Mouse (Mus musculus): ENCODE measurements around the gene Rtp1. TPM values are rescaled to one million over a fixed set of nuclear protein-coding genes. Genes with fewer than 3 reads are reported as not detected.

Rtp1 gene
- polyA plus RNA-seq, 1 experiment from 2014 or later, result not detected

GRCm38 (mm10) chr16:23471551-23471950, 42.6 kb downstream of the Rtp1 start:
- ATAC-seq (ENCODE audit: low FRiP score, low TSS enrichment) (no peak), DNase-seq (no peak)
- H3K27me3 ChIP-seq (ENCODE audit: control insufficient read depth, insufficient read depth, low read length), result no peaks in the 10 kb centered on the region
- peaks cover 11% of the 10 kb centered on the region; the same call in 1 of the 2 replicates for H3K36me3 ChIP-seq (ENCODE audit: control insufficient read depth, insufficient read depth, low read length)
- H3K27ac ChIP-seq (replicated peaks; ENCODE audit: low read depth, low read length), result no peak overlapping the region
- H3K4me2 ChIP-seq (ENCODE audit: low read length), result no peak overlapping the region
- H3K9ac ChIP-seq (replicated peaks; ENCODE audit: low read length), result no peak overlapping the region
- WGBS, result 95% methylated on average over 6 of the region's 6 CpGs
- no peaks in the 10 kb centered on the region for H3K9me3 ChIP-seq (ENCODE audit: control insufficient read depth, low read length)
- no peaks in the 10 kb centered on the region for H3K4me1 ChIP-seq (ENCODE audit: control insufficient read depth, insufficient read depth, low read length)
- H3K4me3 ChIP-seq (replicated peaks; ENCODE audit: low read depth, low read length), result no peak overlapping the region

- H3K36me3 ChIP-seq (ENCODE audit: control insufficient read depth, insufficient read depth, low read length), result peaks cover 11% of the 10 kb centered on the region; the same call in 1 of the 2 replicates
- ATAC-seq (ENCODE audit: low FRiP score, low TSS enrichment) (no peak), DNase-seq (no peak)
- H3K4me2 ChIP-seq (ENCODE audit: low read length), result no peak overlapping the region
- H3K9me3 ChIP-seq (ENCODE audit: control insufficient read depth, low read length), result no peaks in the 10 kb centered on the region
- no peak overlapping the region for H3K9ac ChIP-seq (replicated peaks; ENCODE audit: low read length)
- no peak overlapping the region for H3K4me3 ChIP-seq (replicated peaks; ENCODE audit: low read depth, low read length)
- no peaks in the 10 kb centered on the region for H3K4me1 ChIP-seq (ENCODE audit: control insufficient read depth, insufficient read depth, low read length)
- 80% methylated on average over 3 of the region's 3 CpGs for WGBS
- H3K27ac ChIP-seq (replicated peaks; ENCODE audit: low read depth, low read length), result no peak overlapping the region
- no peaks in the 10 kb centered on the region for H3K27me3 ChIP-seq (ENCODE audit: control insufficient read depth, insufficient read depth, low read length)
Observed at GRCm38 (mm10) chr16:23472046-23472445, 43.1 kb downstream of the Rtp1 start.

- Histone ChIP-seq H3K27ac (replicated peaks; ENCODE audit: low read depth, low read length) (no peak overlapping the region), H3K27me3 (ENCODE audit: control insufficient read depth, insufficient read depth, low read length) (no peaks in the 10 kb centered on the region), H3K4me2 (ENCODE audit: low read length) (no peak overlapping the region), H3K36me3 (ENCODE audit: control insufficient read depth, insufficient read depth, low read length) (peaks cover 5% of the 10 kb centered on the region; the same call in 1 of the 2 replicates), H3K4me1 (ENCODE audit: control insufficient read depth, insufficient read depth, low read length) (no peaks in the 10 kb centered on the region), H3K9me3 (ENCODE audit: control insufficient read depth, low read length) (no peaks in the 10 kb centered on the region), H3K4me3 (replicated peaks; ENCODE audit: low read depth, low read length) (no peak overlapping the region), H3K9ac (replicated peaks; ENCODE audit: low read length) (no peak overlapping the region)
- 95% methylated on average over 4 of the region's 4 CpGs for WGBS
- ATAC-seq (ENCODE audit: low FRiP score, low TSS enrichment), result no peak
- DNase-seq, result no peak
Observed at GRCm38 (mm10) chr16:23475651-23476050, 46.7 kb downstream of the Rtp1 start.

GRCm38 (mm10) chr16:23476598-23476997, 47.7 kb downstream of the Rtp1 start:
- H3K27me3 ChIP-seq (ENCODE audit: control insufficient read depth, insufficient read depth, low read length), result no peaks in the 10 kb centered on the region
- no peak overlapping the region for H3K4me3 ChIP-seq (replicated peaks; ENCODE audit: low read depth, low read length)
- peaks cover 5% of the 10 kb centered on the region; the same call in 1 of the 2 replicates for H3K36me3 ChIP-seq (ENCODE audit: control insufficient read depth, insufficient read depth, low read length)
- no peaks in the 10 kb centered on the region for H3K4me1 ChIP-seq (ENCODE audit: control insufficient read depth, insufficient read depth, low read length)
- no peaks in the 10 kb centered on the region for H3K9me3 ChIP-seq (ENCODE audit: control insufficient read depth, low read length)
- DNase-seq (no peak), ATAC-seq (ENCODE audit: low FRiP score, low TSS enrichment) (no peak)
- H3K4me2 ChIP-seq (ENCODE audit: low read length), result no peak overlapping the region
- no peak overlapping the region for H3K9ac ChIP-seq (replicated peaks; ENCODE audit: low read length)
- H3K27ac ChIP-seq (replicated peaks; ENCODE audit: low read depth, low read length), result no peak overlapping the region

GRCm38 (mm10) chr16:23479872-23480603, 51.1 kb downstream of the Rtp1 start:
- no peaks in the 10 kb centered on the region for H3K27me3 ChIP-seq (ENCODE audit: control insufficient read depth, insufficient read depth, low read length)
- no peaks in the 10 kb centered on the region for H3K9me3 ChIP-seq (ENCODE audit: control insufficient read depth, low read length)
- H3K4me2 ChIP-seq (ENCODE audit: low read length), result no peak overlapping the region
- no peak overlapping the region for H3K27ac ChIP-seq (replicated peaks; ENCODE audit: low read depth, low read length)
- DNase-seq, result no peak
- no peak overlapping the region for H3K4me3 ChIP-seq (replicated peaks; ENCODE audit: low read depth, low read length)
- no peaks in the 10 kb centered on the region for H3K4me1 ChIP-seq (ENCODE audit: control insufficient read depth, insufficient read depth, low read length)
- ATAC-seq (ENCODE audit: low FRiP score, low TSS enrichment), result no peak
- H3K36me3 ChIP-seq (ENCODE audit: control insufficient read depth, insufficient read depth, low read length), result peaks cover 12% of the 10 kb centered on the region
- no peak overlapping the region for H3K9ac ChIP-seq (replicated peaks; ENCODE audit: low read length)
- 63% methylated on average over 7 of the region's 7 CpGs for WGBS

- Histone ChIP-seq H3K36me3 (ENCODE audit: control insufficient read depth, insufficient read depth, low read length) (peaks cover 26% of the 10 kb centered on the region), H3K9ac (replicated peaks; ENCODE audit: low read length) (no peak overlapping the region), H3K4me2 (ENCODE audit: low read length) (no peak overlapping the region), H3K4me1 (ENCODE audit: control insufficient read depth, insufficient read depth, low read length) (no peaks in the 10 kb centered on the region), H3K27ac (replicated peaks; ENCODE audit: low read depth, low read length) (no peak overlapping the region), H3K9me3 (ENCODE audit: control insufficient read depth, low read length) (no peaks in the 10 kb centered on the region), H3K4me3 (replicated peaks; ENCODE audit: low read depth, low read length) (no peak overlapping the region), H3K27me3 (ENCODE audit: control insufficient read depth, insufficient read depth, low read length) (no peaks in the 10 kb centered on the region)
- DNase-seq, result no peak
- 36% methylated on average over 3 of the region's 3 CpGs for WGBS
- no peak for ATAC-seq (ENCODE audit: low FRiP score, low TSS enrichment)
Observed at GRCm38 (mm10) chr16:23482218-23482617, 53.3 kb downstream of the Rtp1 start.

GRCm38 (mm10) chr16:23482846-23483245, 53.9 kb downstream of the Rtp1 start:
- H3K36me3 ChIP-seq (ENCODE audit: control insufficient read depth, insufficient read depth, low read length), result peaks cover 32% of the 10 kb centered on the region
- WGBS, result 96% methylated on average over 12 of the region's 12 CpGs

GRCm38 (mm10) chr16:23483292-23483691, 54.4 kb downstream of the Rtp1 start:
- Histone ChIP-seq H3K36me3 (ENCODE audit: control insufficient read depth, insufficient read depth, low read length) (peaks cover 35% of the 10 kb centered on the region), H3K27ac (replicated peaks; ENCODE audit: low read depth, low read length) (no peak overlapping the region), H3K4me1 (ENCODE audit: control insufficient read depth, insufficient read depth, low read length) (no peaks in the 10 kb centered on the region), H3K9ac (replicated peaks; ENCODE audit: low read length) (no peak overlapping the region), H3K4me3 (replicated peaks; ENCODE audit: low read depth, low read length) (no peak overlapping the region), H3K4me2 (ENCODE audit: low read length) (no peak overlapping the region), H3K27me3 (ENCODE audit: control insufficient read depth, insufficient read depth, low read length) (no peaks in the 10 kb centered on the region), H3K9me3 (ENCODE audit: control insufficient read depth, low read length) (no peaks in the 10 kb centered on the region)
- no peak for DNase-seq
- no peak for ATAC-seq (ENCODE audit: low FRiP score, low TSS enrichment)
- 94% methylated on average over 10 of the region's 10 CpGs for WGBS

More at GRCm38 (mm10) chr16:23482846-23483245, 53.9 kb downstream of the Rtp1 start:
- Histone ChIP-seq H3K27me3 (ENCODE audit: control insufficient read depth, insufficient read depth, low read length) (no peaks in the 10 kb centered on the region), H3K27ac (replicated peaks; ENCODE audit: low read depth, low read length) (no peak overlapping the region), H3K4me2 (ENCODE audit: low read length) (no peak overlapping the region), H3K9me3 (ENCODE audit: control insufficient read depth, low read length) (no peaks in the 10 kb centered on the region), H3K4me3 (replicated peaks; ENCODE audit: low read depth, low read length) (no peak overlapping the region), H3K4me1 (ENCODE audit: control insufficient read depth, insufficient read depth, low read length) (no peaks in the 10 kb centered on the region), H3K9ac (replicated peaks; ENCODE audit: low read length) (no peak overlapping the region)
- DNase-seq (no peak), ATAC-seq (ENCODE audit: low FRiP score, low TSS enrichment) (no peak)

Data from midbrain, embryonic 14.5 days (tissue).